Mouse (Mus musculus) ovary, postnatal 10 days (tissue): ENCODE measurements at regions not wholly inside any gene's neighbourhood (a gene's known extent, or its start where the extent isn't known, plus 50 kb on each side); places are given as distances from the start of the nearest gene placed in this dataset.

Experiments
- DNase-seq: peaks from one replicate; pipeline ENCODE4 v3.0.0; 2022; ENCODE audit warnings: low spot score

DNA sequence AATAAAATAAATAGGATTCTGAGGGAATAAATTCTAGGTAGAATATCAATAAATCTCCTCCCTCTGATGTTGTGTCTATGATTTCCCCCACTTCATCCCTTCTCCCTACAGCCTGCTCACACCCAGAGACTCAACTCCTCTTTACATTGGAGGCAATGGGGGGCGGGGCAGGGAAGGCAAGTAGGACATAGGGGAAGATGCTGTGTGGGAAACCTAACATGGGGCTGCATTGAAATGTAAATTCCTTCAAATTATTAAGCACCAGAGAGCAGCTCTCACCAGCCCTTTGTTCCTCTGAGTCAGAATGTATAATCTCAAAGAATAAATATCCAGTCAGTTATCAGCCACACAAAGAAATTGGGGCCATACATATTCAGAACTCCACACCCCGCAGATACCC lies 91.6 kb downstream of the Nuf2 start:
- no peak for DNase-seq

DNA sequence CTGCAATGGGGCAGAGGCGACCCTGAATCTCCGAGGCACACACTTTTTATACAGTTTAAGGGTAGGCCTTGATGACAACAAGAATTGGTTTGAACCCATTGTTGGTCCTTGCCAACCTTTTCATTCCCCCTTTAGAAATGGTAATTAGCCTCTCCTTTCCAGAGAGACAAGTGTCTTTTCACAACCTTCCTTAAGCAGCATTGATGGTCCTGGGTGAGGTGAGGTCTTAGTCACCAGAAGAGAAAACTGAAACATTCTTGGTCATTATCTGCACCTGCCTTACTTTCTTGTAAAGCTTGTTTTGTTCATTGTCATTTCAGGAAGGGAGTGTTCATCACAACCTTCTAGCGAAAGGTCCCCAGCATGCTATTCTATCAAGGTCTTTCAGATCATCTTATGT lies 93.3 kb downstream of the Nuf2 start:
- DNase-seq: no peak

DNA sequence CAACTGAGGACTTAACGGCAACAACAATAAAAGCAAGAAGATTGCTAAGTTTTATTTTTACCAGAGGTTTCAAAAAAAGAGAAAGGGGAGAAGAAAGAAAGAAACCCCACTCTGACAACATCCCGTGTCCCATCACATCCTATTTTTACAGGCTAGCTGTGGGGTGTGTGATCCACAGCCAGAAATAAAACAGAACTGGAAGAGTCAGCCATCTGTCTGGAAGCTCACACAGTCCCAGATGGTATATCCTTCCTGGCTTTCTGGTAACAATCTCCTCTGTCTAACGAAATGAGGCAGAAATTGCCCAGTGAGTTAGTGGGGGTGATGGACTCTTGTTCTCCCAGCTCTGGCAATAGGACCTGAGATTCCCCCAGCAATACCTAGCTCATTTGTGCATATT lies 108.9 kb downstream of the Nuf2 start:
- no peak for DNase-seq

DNA sequence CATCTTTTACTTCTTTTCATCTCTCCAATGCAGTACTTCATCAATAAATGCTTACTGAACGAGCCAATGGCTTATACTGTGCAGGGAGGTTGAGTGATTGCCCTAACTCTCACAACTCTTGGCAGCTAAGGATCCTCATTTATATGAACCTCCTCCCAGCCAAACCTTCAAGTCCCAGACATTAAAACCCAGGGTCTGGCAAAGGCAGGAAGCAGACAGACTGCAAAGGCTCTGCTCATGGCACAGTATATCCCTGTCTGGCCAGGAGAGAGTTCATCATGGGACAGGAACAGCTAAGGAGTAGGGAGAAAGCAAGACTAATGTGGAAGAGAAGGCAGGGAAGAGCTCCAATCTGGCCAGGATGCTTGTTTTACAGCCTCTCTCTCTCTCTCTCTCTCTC lies 109.6 kb downstream of the Nuf2 start:
- DNase-seq: no peak

DNA sequence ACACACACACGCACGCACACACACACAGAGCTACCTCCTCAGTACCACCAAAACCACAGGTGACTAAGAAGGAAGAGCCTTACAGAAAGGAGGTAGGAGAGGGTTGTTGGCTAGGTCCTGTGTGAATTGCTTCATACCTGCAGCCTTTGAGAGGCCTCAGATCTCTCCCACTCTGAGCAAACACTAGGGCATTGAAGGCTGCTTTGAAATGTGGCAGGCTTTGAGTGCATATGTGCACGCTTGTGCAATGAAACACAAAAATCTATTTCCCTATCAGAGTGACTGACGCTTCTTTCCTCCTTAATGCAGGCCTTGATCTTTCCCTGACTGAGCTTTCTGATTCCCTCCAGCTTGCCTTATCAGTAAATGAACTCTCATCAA lies 112.6 kb downstream of the Nuf2 start:
- DNase-seq: no peak

DNA sequence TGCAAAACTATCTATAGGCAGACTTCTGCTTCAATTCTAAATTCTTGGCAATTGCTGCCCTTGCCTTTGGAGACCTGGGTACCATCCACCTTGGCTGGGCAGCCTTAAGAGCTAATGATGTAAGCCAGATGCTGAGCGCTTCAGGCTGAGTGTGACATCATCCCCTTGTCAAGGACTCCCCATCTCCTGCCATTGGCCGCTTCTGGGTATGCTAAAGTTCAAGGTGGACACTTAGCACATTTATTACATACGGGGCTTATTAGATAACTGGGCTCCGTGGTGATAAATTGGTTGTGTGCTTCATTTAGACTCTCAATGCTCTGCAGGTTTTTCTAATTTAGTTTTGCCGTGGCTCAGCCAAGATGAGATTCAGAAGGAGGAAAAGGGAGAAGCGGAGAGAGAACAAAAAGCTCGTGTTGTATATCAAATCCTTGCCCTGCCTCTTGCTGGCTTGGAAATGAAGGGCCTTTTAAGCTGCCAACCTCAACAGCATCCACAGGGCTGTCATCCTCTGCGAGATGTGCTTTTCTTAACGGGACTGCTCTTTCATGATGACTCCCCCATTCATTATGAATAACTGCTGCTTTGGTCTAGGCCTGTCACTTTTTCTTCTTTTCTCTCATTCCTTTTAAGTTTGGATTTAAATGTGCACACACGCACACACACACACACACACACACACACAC lies 113.1 kb downstream of the Nuf2 start:
- DNase-seq: no peak

DNA sequence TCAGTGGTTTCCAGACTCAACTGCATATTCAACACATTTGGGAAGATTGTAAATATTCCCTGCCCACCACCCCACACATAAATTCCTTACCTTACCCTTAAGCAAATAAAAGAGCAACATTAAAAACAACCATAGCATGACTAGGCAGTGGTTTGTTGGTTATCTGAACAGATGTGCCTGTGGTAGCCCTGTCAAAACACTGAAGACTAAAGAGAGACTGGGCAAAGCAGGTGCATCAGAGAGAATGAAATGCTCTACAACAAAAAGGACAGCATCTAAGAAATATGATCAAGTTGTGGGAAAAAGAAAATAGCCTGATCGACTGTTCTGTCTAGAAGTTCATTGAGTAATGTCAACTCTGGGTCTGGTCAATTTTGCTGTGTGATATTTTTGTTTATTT lies 114.6 kb downstream of the Nuf2 start:
- DNase-seq: no peak

DNA sequence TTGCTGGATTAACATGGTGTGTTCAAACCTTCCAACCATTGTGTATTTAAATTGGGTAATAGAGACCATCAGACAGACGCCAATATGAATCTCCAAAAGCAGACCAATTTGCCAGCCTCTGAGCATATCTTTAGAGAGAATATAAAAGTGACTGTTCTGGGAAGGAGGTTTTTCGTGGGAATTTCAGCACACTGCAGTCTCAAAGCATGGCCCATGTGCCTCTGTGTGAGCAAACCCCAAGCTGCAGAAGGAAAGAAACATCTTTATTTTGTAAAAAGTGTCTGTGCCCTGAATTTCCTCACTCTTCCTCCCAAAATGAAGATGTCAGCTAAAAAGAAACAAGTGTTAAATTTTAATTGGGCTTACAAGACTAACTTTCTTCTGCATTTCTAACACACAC lies 123.1 kb downstream of the Nuf2 start:
- no peak for DNase-seq

DNA sequence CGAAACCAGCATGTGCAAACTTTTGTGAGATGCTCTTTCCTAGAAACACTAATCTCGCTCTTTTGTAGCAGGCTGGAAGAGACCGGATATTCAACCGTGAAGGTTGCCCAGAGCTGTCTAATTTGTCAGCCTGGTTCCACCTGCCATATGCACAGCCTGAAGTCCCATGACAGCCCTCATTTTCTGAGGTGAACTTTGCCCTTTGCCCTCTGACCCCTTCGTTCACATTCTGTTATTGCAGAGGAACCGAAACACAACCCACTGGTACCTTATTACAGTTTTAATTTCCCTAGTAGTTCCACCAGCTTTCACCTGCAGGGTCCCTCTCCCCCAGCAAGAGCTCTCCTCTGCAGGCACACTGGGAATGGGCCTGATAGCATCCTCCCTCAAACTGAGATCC lies 130.4 kb downstream of the Nuf2 start:
- DNase-seq: no peak

DNA sequence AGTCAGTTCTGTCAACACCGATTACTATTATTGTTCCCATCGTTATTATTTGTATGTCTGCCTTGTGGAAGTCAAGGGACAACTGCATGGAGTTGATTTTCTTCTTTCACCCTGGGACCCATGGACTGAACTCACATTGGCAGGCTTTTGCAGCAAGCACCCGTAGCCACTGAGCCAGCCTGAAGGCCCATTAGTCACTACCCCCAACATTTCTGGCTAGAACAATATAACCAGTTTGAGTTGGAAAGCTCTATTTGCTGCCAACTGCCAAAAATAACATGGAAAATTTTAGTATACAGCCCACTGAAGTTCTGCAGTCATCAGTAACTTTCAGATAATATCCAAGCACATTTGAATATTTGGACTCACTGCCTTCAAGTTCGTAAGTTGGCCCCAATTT lies 133.9 kb downstream of the Nuf2 start:
- no peak for DNase-seq

DNA sequence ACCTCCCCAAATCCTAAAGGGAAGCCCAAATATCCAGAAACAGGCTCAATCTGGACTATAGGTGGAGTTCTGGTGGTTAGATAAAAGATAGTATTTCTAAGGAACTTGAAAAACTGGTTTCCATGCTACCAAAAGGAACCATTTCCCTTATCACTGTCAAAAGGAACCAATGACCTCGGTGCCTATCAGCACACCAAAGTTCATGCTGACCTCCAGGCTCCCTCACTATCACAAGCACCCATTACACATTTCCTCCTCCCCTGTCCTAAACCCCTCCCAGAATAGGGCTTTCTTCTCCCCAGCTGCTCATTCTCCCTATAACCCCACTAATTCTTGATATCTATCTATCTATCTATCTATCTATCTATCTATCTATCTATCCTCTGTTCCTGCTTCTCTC lies 144.2 kb downstream of the Nuf2 start:
- no peak for DNase-seq

DNA sequence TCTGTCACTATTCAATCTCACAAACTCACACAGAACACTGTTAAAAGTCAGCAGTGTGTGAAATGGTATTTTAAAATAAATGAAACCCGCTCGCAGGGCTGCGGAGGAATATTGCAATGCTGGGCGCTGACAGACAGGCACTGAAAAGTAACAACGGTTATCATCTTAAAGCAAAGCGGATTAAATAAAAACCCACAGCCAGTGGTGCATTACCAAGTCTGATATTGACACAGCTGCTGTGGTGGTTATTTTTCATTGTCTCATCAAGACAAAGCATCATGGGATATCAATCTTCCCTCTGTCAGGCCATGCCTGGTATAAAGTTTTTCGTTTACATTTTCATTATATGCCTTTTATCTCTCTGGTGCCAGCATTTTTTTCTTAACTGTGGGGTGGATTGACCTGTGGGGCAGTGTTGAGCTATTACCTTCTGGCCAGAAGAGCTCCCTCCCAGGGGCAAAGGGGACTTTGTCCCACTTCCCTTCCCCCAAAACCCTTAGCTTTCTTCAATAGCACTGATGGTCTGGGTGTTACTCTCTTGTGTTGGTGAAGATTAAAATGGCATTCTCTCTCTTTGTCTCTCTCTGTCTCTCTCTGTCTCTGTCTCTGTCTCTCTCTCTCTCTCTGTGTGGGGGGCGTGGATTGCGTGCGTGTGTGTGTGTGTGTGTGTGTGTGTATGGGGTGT lies 145.4 kb downstream of the Nuf2 start:
- DNase-seq: no peak

DNA sequence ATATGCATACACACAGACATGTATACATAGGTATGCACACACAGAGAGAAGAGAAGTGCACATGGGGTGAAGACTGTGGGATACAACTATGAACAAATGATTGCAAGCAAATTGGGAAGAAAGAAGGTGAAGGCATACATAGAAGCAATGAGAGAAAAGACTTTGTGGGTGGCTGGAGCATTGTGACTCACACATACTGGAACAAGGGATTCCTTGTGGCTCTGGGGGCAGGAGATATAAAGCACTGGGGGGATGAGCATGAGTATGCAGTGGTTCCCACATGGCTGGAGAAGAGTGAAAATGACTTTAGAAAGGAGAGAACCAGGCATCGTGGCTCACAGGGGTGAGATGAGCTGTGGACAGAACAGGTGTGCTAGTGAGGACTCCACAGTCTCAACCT lies 156.6 kb downstream of the Nuf2 start:
- DNase-seq: no peak

DNA sequence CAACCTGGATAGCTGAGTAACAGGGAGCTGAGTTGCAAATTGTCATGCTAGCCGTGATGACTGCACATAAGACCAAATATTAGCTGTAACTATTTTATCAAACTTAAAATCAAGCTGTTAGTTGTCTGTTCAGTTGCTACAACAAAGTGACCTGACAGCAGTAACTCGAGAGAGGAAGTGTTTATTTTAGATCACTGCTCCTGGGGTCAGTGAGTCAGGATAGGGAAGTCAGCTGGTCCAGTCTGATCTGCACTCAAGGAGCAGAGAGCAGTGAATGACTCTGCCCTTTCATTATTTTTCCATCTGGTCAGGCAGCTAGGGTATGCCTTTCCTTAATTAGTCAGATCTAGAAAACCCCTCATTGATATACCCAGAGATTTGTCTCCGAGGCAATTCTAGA lies 162.5 kb downstream of the Nuf2 start:
- DNase-seq: no peak

DNA sequence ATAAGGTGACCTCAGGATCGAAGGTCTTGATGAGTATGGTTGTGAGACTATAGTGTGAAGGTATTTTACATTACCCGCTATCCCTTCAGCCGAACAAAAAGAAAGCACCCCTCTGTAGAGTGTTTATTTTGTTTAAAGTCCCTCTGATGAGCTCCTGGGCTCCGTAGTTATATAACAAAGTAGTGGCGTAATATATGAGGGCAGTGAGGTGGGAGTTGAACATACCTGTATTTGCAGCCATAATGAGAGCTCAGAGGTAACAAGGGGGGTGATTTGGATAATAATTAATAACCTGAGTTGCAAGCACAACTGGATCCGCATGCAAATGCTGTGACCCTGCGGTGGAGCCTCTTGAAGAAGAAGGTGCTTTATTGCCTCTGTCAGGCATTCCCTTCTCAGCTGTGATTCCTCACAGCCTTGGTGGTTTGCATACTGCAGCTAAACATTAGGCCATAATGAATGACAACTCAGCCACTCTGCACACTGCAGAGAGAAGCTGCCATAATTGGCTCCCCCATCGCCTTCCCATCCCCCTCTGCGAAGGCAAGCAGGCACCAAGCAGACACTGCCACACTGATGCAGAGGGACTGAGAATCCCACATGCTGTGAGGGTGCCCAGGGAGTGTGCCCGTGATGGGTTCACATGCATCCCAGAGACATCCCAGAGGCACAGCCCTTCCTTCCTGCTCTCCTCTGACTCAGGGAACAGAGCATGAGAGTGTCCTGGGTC lies 163.3 kb downstream of the Nuf2 start:
- DNase-seq: no peak

DNA sequence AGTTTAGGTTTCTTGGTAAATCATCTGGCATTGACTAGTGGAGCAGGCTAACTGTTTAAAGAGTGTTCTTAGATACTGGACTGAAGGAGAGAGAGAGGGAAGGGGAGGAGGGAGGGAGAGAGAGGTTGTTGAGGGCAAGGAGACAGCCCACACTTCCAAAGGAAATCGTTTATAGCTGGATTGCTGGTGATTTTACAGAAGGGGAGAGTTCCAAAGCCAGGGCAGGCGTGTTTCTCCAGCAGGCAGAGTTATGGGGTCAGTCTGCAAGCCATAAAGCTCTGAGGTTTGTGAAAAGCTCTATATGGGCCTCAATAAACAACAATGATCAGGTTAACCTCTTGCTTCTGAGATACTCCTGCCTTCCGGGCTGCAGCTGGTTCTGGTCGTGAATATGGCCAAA lies 163.9 kb downstream of the Nuf2 start:
- no peak for DNase-seq

DNA sequence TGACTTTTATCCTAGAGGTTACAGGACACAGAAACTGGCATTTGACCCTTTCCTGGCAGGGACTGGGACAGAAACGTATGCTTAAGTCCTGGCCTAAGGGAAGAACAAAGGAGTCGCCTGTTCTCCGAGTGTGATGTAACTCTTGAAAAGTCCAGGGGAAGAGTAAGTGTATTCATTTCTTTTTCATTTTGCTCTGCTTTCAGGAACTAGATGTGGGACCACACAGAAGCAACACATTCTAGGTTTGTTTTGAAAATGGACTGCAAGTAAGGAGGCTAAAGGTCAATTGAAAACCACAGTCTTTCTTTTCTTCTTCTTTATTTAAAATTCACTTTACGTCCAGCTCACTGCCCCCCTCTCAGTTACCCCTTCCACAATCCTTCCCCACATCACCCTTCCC lies 168.7 kb downstream of the Nuf2 start:
- DNase-seq: no peak

DNA sequence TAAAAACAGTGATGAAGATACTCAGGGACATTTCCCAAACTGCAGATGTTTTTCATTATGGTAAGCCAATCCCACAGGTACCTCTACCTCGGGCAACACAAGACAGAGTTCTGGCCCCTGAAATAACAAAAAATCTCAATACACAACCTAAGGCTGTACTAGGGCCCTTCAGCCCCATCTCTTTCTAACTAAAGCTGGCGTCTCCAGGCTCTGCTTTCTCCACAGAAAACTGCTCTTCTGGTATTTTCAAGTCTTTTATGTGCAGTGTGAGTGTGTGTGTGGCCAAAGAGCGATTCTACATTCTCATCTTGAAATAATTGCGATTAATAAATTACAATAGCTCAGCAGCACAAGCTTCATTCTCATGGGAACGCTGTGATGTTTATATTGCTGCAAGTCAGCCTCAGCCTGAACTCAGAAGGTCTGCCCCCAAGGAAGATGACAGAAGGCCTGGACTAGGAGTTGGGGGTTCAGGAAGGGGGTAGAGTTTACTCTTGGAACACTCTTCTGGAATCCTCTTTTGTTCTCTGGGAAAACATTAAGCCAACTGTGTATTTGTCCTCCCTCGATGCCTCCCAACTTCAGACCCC lies 173.5 kb downstream of the Nuf2 start:
- no peak for DNase-seq

DNA sequence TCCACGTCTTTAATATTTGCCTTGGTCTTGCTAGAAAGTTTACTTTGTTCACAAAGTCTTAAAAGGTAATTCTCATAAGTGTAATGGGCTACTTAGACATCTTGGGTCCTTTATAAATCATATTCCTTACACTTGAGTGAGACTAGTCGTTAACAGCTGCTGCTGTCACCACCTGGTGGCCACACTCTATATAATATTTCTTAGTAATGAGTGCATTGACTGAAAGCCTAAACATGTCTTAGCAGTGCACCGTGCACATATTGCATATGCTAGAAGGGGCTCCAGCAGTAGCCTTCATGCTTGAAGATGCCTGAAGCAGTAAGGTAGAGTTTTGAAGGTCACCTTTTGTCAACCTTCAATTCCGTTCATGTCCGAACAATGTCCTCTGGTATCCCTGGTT lies 177.2 kb downstream of the Nuf2 start:
- DNase-seq: no peak

DNA sequence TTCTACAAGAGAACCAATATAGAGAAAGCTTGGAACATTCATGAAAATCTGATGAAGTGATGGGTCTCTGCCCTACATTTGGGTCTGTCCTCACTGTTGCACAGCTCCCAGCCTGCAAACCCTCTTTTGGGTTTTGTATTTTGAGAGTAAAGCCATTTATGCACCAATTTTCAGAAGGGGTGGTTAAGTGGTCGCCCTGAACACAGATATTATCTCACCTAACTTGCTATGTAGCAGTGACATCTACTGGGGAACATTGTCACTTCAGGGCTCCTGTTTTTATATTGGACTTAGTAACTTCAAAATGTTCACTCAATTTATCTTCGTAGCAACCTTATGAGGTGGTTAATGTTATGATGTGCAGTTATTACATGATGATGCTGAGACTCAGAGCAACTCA lies 183.6 kb downstream of the Nuf2 start:
- DNase-seq: no peak

DNA sequence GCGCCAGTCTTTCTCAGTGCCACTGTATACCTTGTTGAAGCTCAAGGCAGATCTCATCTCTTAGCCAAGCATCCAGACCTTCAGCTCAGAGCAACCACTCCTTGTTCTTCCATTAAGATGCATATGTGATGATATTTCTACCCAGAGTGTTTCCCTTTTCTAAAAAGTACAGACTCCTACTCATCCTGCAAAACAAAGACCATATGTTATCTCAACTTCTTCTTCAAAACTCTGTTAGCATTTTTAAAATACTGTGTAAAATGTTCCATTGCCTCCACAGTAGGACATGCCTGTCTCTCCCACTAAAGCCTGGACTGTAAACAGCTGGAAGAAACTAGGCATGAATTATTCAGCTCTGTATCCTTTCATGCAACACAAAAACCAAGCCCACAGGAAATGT lies 184.4 kb downstream of the Nuf2 start:
- no peak for DNase-seq

DNA sequence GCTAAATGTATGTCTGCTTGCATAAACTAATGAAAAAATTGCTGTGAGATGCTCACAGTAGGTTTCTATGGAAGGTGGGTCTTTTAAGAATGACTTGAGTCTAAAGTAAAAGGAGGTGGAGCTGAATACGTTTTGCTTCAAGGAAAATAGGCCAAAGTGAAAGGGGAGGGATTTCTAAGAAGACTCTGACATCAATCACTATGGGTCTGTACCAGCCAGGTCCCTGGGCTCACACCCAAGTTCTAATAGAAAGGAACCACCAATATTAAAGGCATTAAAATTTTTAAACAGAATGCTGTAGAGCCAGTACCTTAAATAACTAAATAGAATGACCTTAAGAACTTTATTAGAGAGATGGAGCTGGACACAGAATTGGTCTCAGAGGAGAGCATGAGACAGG lies 190.1 kb downstream of the Nuf2 start:
- DNase-seq: no peak

DNA sequence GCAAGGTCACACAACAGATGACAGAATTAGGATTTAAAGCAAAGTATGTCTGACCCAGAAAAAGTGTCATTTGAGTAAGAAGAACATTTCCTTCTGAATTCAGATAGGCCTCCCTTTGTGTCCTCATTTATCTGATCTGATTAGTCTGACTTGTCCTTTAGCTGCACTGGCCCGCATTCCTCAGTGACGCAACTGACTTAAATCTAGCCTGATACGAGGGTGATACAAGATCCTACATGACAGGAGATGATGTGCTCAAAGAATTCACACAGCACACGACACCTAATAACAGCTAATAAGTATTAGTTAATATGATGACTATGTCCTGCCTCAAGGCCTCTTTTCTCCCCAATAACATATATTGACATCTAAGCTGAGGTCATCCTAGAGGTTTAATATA lies 192.8 kb downstream of the Nuf2 start:
- DNase-seq: no peak
